Mouse (Mus musculus): Measurements from ENCODE around the gene Anxa1.

GRCm38 (mm10) chr19:20361917-20362577, 28.7 kb downstream of the Anxa1 start:
- TF ChIP-seq CTCF (IDR thresholded peaks at IDR 0.05; ENCODE audit: low read depth) (peak; percentile 68), EP300 (IDR thresholded peaks at IDR 0.05; ENCODE audit: low read depth) (no peak)
